Mouse (Mus musculus) hematopoietic multipotent progenitor cell, adult 10-12 weeks (in vitro differentiated cells): ENCODE results near the gene Gbp9. TPM values are rescaled to one million over a fixed set of nuclear protein-coding genes. Genes with fewer than 3 reads are reported as not detected.

ENCODE experiments used
- polyA plus RNA-seq: library from polyadenylated mRNA; stranded (reverse); fragments of >175 nt; gene quantifications from 2 replicates; pipeline ENCODE4 v1.2.3, GENCODE M21; 2012; ENCODE audit warnings: low replicate concordance

Gene Gbp9
- 9.5 and 31.6 TPM in 2 replicates for polyA plus RNA-seq

GRCm38 (mm10) chr5:105139409-105140088 lies at the start of gene Gbp9, which contains the start of the genes Gbp8 and Gbp4:
Gene Gbp9 (minus strand): TSS chr5:105139539.
Gene Gbp8 (minus strand): TSS chr5:105139540.
Gene Gbp4 (minus strand): TSS chr5:105139586.

Other genes with a start within 250 kb of the Gbp9 start
- 1.0 and 2.9 TPM in 2 replicates for gene Abcg3, start 156.8 kb downstream of the Gbp9 start, polyA plus RNA-seq
- gene Gbp8, start within 50 bp of the Gbp9 start, polyA plus RNA-seq, result 3.3 and 13.6 TPM in 2 replicates
- gene Gbp4, start within 50 bp of the Gbp9 start, polyA plus RNA-seq, result 4.8 and 11.7 TPM in 2 replicates
- gene Gbp10, start 100.0 kb upstream of the Gbp9 start, polyA plus RNA-seq, result 0.30 and 0.76 TPM in 2 replicates
- gene Gm43302, start 154.2 kb upstream of the Gbp9 start, polyA plus RNA-seq, result 1.1 and 2.0 TPM in 2 replicates
- gene Gbp6, start 154.2 kb upstream of the Gbp9 start, polyA plus RNA-seq, result 1.7 and 2.3 TPM in 2 replicates